Mouse (Mus musculus) Patski (cell line): Measurements from ENCODE around the gene Flad1. TPM values are rescaled to one million over a fixed set of nuclear protein-coding genes. Genes with fewer than 3 reads are reported as not detected.

Experiments
- ATAC-seq: fragments of 100-300 bp; one replicate; pipeline ENCODE4 v1.8.0; 2021
- CTCF ChIA-PET: fragments of 350-600 bp; sonication (Branson Sonifier 250); formaldehyde crosslinking; loops from one replicate; lab custom pipeline; 2022; ENCODE audit warnings: inconsistent platforms; lab: Charles Lee
- POLR2A ChIA-PET: fragments of 350-600 bp; sonication (Branson Sonifier 250); formaldehyde crosslinking; loops from one replicate; lab custom pipeline; 2022; ENCODE audit warnings: antibody characterized with exemption, inconsistent platforms; lab: Charles Lee
- DNase-seq: peaks from one replicate; pipeline ENCODE4 v3.0.0-alpha.2; 2011; ENCODE audit warnings: low read depth, low spot score
- H3K27me3 ChIP-seq: fragments of 371-371 bp; one replicate; pipeline ENCODE4 v1.5.1; 2021
- CTCF ChIP-seq: fragments of 100-300 bp; IDR thresholded peaks from one replicate; pipeline ENCODE4 v1.5.1; 2021
- in situ Hi-C: fragments of 300-500 bp; cut with MboI; formaldehyde crosslinking; loops from 3 replicates; pipeline ENCODE4 v1.11.1; 2018; ENCODE audit warnings: low pct_unique_long_range_greater_than_20kb, mixed read lengths
- polyA plus RNA-seq: library from polyadenylated mRNA; unstranded; gene quantifications from one replicate; pipeline ENCODE4 v1.2.3, GENCODE M21; 2021

Gene Flad1
- polyA plus RNA-seq, 1 experiment from 2014 or later: 40.6 TPM

- ChIA-PET POLR2A (interaction anchor here (0.6 to 8.2 kb wide), 14 partner anchors 14 to 689 kb away, joined by 3 to 56 read pairs (median 4); partner anchors contain the start of genes Efna1 and Flad1), CTCF (interaction anchor here (1.2 to 2.1 kb wide), 9 partner anchors 10 to 94 kb away, joined by 3 to 11 read pairs (median 5); no protein-coding TSS in a partner anchor)
- TF ChIP-seq CTCF: no peak
- in situ Hi-C loops: no loop called here
- ATAC-seq (no peak), DNase-seq (no peak)
- no peaks in the 10 kb centered on the region for H3K27me3 ChIP-seq
These were observed 19.8 kb downstream of the Flad1 start for GRCm38 (mm10) chr3:89391663-89392511.

- DNase-seq (no peak), ATAC-seq (no peak)
- ChIA-PET CTCF (interaction anchor here (1.2 to 2.1 kb wide), 7 partner anchors 9 to 51 kb away, joined by 3 to 11 read pairs (median 5); no protein-coding TSS in a partner anchor), POLR2A (interaction anchor here (0.5 to 8.2 kb wide), 13 partner anchors 9 to 690 kb away, joined by 3 to 56 read pairs (median 4); partner anchors contain the start of gene Flad1)
- no peak for TF ChIP-seq CTCF
- in situ Hi-C loops: no loop called here
- no peaks in the 10 kb centered on the region for H3K27me3 ChIP-seq
These were observed 20.7 kb downstream of the Flad1 start for GRCm38 (mm10) chr3:89390699-89391662.

DNA sequence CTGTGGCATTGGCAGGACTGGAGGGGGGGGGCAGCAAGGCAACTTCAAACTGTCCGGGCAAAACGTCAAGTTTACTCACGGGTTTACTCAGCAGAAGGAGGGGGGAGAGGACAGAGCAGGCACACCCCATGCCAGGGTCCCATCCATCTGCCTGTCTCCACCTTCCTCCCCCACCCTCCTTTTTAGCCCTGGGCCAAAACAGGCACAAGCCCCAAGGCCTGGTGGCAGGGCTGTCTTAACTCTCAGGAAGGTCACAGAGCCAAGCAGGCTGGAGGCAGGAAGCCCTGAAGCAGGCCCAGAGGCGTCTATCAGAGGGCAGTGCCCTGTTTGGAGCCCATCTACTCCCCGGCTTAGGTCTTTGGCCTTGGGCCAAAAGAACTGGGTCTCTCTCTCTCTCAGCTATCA, 21.6 kb downstream of the Flad1 start:
- no peaks in the 10 kb centered on the region for H3K27me3 ChIP-seq
- ChIA-PET POLR2A (interaction anchor here (0.8 to 8.2 kb wide), 4 partner anchors 8 to 39 kb away, joined by 3 to 56 read pairs (median 8); no protein-coding TSS in a partner anchor), CTCF (interaction anchor here (1.2 to 2.0 kb wide), 2 partner anchors 12 to 50 kb away, joined by 3 to 5 read pairs; no protein-coding TSS in a partner anchor)
- TF ChIP-seq CTCF: no peak
- ATAC-seq (no peak), DNase-seq (no peak)
- in situ Hi-C loops: no loop called here

GRCm38 (mm10) chr3:89388901-89389740, 22.5 kb downstream of the Flad1 start:
- CTCF ChIA-PET: interaction anchor here (0.7 to 1.5 kb wide), 4 partner anchors 9 to 27 kb away, joined by 3 to 4 read pairs (median 3); partner anchors contain the start of gene Dcst2
- no peak for DNase-seq
- no peak for ATAC-seq
- no peak for TF ChIP-seq CTCF
- no peaks in the 10 kb centered on the region for H3K27me3 ChIP-seq
- in situ Hi-C loops: no loop called here
- POLR2A ChIA-PET: interaction anchor here (2.1 to 8.2 kb wide), 2 partner anchors 12 to 32 kb away, joined by 12 to 56 read pairs; no protein-coding TSS in a partner anchor

DNA sequence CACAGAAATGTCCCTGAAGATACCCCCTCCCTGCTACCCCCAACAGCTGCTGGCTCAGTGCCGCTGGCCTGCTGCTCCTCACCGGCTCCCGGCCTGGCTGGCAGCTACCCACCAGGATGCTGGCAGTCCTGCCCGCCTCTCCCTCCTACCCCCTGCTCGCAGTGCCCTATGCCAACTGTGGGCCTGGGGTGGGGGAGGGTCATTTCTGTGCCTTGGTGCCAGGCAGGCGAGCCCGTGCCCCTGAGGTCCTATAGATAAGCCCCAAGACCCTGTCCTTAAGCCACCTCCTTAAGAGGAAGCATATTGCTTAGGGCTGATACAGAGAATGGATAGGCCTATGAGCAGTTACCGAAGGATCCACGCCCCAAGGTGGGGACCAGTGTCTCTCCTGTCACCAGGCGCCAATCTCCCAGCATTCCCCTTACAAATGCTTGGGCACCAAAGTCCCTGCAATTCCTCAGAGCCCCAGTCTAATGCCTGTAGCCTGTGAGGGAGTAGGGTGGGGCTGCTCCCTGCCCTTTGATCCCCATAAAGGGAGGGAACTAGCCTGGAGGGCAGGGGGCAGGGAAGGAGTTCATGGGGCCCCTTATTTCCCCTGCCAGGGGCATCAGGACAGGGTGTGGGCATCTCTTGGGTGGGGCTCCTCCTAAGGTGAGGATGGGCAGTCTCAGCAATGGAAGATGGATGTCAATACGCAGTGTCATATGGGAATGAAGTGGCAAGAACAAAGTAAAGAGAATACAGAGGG, 23.4 kb downstream of the Flad1 start:
- POLR2A ChIA-PET: interaction anchor here (1.3 kb wide), 1 partner anchor 15 kb away, joined by 6 read pairs; no protein-coding TSS in a partner anchor
- DNase-seq (no peak), ATAC-seq (no peak)
- H3K27me3 ChIP-seq: no peaks in the 10 kb centered on the region
- in situ Hi-C loops: no loop called here
- TF ChIP-seq CTCF: no peak
- CTCF ChIA-PET: interaction anchor here (0.7 to 1.7 kb wide), 4 partner anchors 8 to 34 kb away, joined by 3 to 9 read pairs (median 4); partner anchors contain the start of gene Dcst2

DNA sequence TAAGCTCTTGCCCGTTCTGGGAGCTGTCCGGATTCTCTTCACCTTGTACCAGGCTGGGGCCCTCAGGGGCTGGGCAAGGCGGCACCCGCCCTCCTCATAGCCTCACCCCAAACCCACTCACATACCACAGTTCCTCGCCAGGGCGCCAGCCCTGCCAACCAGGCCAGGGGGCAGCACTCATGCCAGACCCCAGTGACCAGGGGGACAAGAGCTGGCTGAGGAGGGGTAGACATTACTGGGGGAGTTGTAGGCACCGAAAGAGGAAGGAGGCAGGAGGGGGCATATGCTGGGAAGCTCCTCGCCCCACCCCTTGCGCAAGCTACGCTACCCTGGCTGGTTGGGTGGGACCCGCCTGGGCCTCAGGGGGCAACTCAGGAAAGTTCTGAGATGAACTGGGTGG, 24.0 kb downstream of the Flad1 start:
- ATAC-seq (no peak), DNase-seq (no peak)
- no peak for TF ChIP-seq CTCF
- ChIA-PET POLR2A (interaction anchor here (1.3 to 1.4 kb wide), 2 partner anchors 10 to 15 kb away, joined by 4 to 6 read pairs; no protein-coding TSS in a partner anchor), CTCF (interaction anchor here (1.7 kb wide), 1 partner anchor 33 kb away, joined by 9 read pairs; no protein-coding TSS in a partner anchor)
- H3K27me3 ChIP-seq: no peaks in the 10 kb centered on the region
- in situ Hi-C loops: no loop called here

GRCm38 (mm10) chr3:89386438-89387420, 24.9 kb downstream of the Flad1 start:
- in situ Hi-C loops: no loop called here
- ChIA-PET CTCF (interaction anchor here (1.7 kb wide), 1 partner anchor 33 kb away, joined by 9 read pairs; no protein-coding TSS in a partner anchor), POLR2A (interaction anchor here (1.3 to 1.4 kb wide), 2 partner anchors 9 to 14 kb away, joined by 4 to 6 read pairs; no protein-coding TSS in a partner anchor)
- DNase-seq (no peak), ATAC-seq (no peak)
- H3K27me3 ChIP-seq: no peaks in the 10 kb centered on the region
- no peak for TF ChIP-seq CTCF
